ENCODE assay signal across 2 mouse cellular contexts in genomic region chr14:43697621-43698020, GRCm38 (mm10). TPM values are rescaled to one million over a fixed set of nuclear protein-coding genes. Genes with fewer than 3 reads are reported as not detected.
"Had no signal": no experiment of that assay in that cellular context is flagged by ENCODE, and none has a peak within 500 bp of the region (broad histone marks: within the 10 kb centered on the region; RNA-seq: fewer than 3 reads in every experiment).

Gm7324 (plus strand) TSS chr14:43697828.

RNA-seq across cellular contexts. Expression of gene Gm7324, which starts in this region (rescaled TPM):
- total RNA-seq: hindbrain, postnatal 0 days had no signal
- polyA plus RNA-seq: large intestine, adult 2 months had no signal
